Mouse (Mus musculus) embryonic facial prominence, embryonic 11.5 days (tissue): ENCODE data around the gene Casz1. TPM values are rescaled to one million over a fixed set of nuclear protein-coding genes. Genes with fewer than 3 reads are reported as not detected.

Experiments used
- ATAC-seq: fragments of 200-750 bp; cut with Nextera tagmentation; replicated peaks from 2 replicates; pipeline ENCODE4 v1.8.0; 2017; ENCODE audit warnings: low read depth; ENCODE audit not compliant: insufficient number of reproducible peaks, low FRiP score, low TSS enrichment
- DNase-seq: peaks from one replicate; pipeline ENCODE4 v3.0.0-alpha.2; 2015; ENCODE audit warnings: low spot score
- H3K27ac ChIP-seq: fragments of 300-500 bp; sonication (generic); replicated peaks from 2 replicates; pipeline ENCODE4 v1.5.1; 2014; ENCODE audit warnings: mild to moderate bottlenecking, low read depth, low read length, control low read depth
- H3K27me3 ChIP-seq: fragments of 300-500 bp; sonication (generic); 2 replicates; pipeline ENCODE4 v1.6.1; 2014; ENCODE audit warnings: mild to moderate bottlenecking, low read length, moderate library complexity, mixed read lengths; ENCODE audit not compliant: control insufficient read depth, insufficient read depth
- H3K36me3 ChIP-seq: fragments of 300-500 bp; sonication (generic); replicated peaks from 2 replicates; pipeline ENCODE4 v1.6.1; 2014; ENCODE audit warnings: low read depth, mild to moderate bottlenecking, low read length, moderate library complexity, mixed read lengths; ENCODE audit not compliant: control insufficient read depth, insufficient read depth
- H3K4me1 ChIP-seq: fragments of 300-500 bp; sonication (generic); 2 replicates; pipeline ENCODE4 v1.6.1; 2014; ENCODE audit warnings: low read length, mixed read lengths; ENCODE audit not compliant: control insufficient read depth, insufficient read depth
- H3K4me2 ChIP-seq: fragments of 300-500 bp; sonication (generic); 2 replicates; pipeline ENCODE4 v1.6.1; 2014; ENCODE audit warnings: low read depth, mild to moderate bottlenecking, control low read depth, low read length, moderate library complexity
- H3K4me3 ChIP-seq: fragments of 300-500 bp; sonication (generic); 2 replicates; pipeline ENCODE4 v1.5.1; 2014; ENCODE audit warnings: low read depth, low read length, control low read depth
- H3K9ac ChIP-seq: fragments of 300-500 bp; sonication (generic); replicated peaks from 2 replicates; pipeline ENCODE4 v1.6.1; 2014; ENCODE audit warnings: mild to moderate bottlenecking, control low read depth, low read length
- H3K9me3 ChIP-seq: fragments of 300-500 bp; sonication (generic); replicated peaks from 2 replicates; pipeline ENCODE4 v1.6.1; 2016; ENCODE audit warnings: mild to moderate bottlenecking, low read length, inconsistent platforms, mixed read lengths; ENCODE audit not compliant: control insufficient read depth
- WGBS: fragments of 180-500 bp; shearing (Covaris S2); extraction: QIAGEN DNeasy Blood & Tissue Kit; methylation state at CpG from one replicate; pipeline ENCODE4 v1.1.7; 2014; 5-methylcytosine and 5-hydroxymethylcytosine counted together
- polyA plus RNA-seq: library from polyadenylated mRNA; unstranded; fragments of >200 nt; fragmentation: Nextera tagmentation; extraction: Ambion mirVana; gene quantifications from 2 replicates; pipeline ENCODE4 v1.2.1, GENCODE M21; 2014

Casz1 gene
- polyA plus RNA-seq, 1 experiment from 2014 or later = 1.1 TPM

DNA sequence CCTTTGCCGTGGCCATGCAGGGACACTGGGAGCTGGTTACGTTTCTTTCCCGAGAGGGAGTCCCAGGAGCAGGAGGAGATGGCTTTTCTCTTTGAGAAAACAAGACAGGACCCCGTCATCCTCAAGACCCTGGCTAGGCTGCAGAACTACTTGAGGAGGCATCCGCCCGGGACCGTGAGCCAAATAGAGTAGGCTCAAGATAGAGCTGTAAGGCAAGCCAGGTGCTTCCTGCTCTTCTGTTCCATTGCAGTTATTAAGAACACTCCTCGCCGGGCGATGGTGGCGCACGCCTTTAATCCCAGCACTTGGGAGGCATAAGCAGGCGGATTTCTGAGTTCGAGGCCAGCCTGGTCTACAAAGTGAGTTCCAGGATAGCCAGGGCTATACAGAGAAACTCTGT, 80.4 kb downstream of the Casz1 start:
- Histone ChIP-seq H3K4me3 (no peak overlapping the region), H3K4me1 (peaks cover 2% of the 10 kb centered on the region; the same call in 1 of the 2 replicates), H3K27ac (no peak overlapping the region), H3K4me2 (no peak overlapping the region), H3K27me3 (peaks cover 40% of the 10 kb centered on the region), H3K9ac (no peak overlapping the region), H3K36me3 (no peaks in the 10 kb centered on the region), H3K9me3 (no peaks in the 10 kb centered on the region)
- WGBS = 83% methylated on average over 14 of the region's 14 CpGs
- no peak for ATAC-seq
- DNase-seq = no peak

DNA sequence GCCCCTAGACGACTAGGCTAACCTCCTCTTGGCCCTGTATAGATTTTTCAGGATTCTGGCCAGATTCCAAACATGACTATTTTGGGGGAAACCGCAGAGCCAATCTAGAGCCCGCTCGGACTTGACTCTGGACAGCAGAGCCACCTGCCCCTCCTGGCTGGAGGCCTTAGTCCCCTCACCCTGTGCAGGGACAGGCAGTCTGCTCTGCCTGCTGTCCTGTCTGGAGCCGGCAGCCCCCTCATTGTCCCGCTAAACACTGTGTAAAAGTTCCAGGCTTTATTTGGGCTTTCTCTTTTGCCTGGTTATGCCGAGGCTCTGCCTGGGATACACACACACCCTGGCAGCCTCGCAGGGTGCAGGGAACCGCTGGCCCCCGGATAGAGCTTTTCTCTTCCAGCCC, 81.2 kb downstream of the Casz1 start:
- Histone ChIP-seq H3K36me3 (no peaks in the 10 kb centered on the region), H3K9me3 (no peaks in the 10 kb centered on the region), H3K4me2 (no peak overlapping the region), H3K4me3 (no peak overlapping the region), H3K27ac (no peak overlapping the region), H3K9ac (no peak overlapping the region), H3K27me3 (peaks cover 46% of the 10 kb centered on the region), H3K4me1 (peaks cover 2% of the 10 kb centered on the region; the same call in 1 of the 2 replicates)
- no peak for DNase-seq
- ATAC-seq = no peak; the same call in 1 of the 2 replicates
- WGBS = 38% methylated on average over 10 of the region's 10 CpGs

DNA sequence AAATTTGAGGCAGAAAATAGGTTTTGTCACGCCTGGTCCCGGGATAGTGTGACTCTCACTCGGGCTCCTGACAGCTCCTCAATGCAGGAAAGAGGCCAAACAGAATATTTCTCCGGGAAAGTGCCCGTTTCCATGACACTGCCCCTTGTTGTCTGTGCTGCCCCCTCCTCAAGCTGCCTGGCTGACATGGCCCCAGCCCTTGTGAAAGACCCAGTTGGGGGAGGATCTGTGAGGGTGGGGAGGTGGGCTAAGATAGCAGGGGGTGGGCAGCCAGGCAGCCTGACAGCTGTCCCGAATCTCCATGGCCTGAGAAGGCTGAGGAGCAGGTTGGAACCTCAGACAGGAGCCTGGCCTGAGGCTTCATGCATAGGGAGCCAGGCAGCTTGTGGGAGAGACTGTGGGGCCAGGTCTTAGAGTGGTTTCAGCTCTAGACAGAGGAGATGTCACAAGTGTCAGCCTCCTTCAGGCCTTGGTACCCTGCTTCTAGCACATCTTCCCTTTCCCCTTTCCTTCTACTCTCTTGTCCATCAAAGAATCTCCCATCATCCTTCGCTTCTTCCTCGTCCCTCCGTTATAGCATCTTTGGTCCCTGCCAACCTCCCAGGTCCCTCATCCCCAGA, 81.8 kb downstream of the Casz1 start:
- H3K4me3 ChIP-seq = no peak overlapping the region
- DNase-seq = no peak
- no peak overlapping the region for H3K9ac ChIP-seq
- H3K27me3 ChIP-seq = peaks cover 41% of the 10 kb centered on the region
- 0 out of 2 replicates have a peak, but pooled peaks have one; percentile 30 for ATAC-seq
- H3K4me2 ChIP-seq = no peak overlapping the region
- H3K36me3 ChIP-seq = no peaks in the 10 kb centered on the region
- WGBS = 39% methylated on average over 9 of the region's 9 CpGs
- no peak overlapping the region for H3K27ac ChIP-seq
- H3K9me3 ChIP-seq = no peaks in the 10 kb centered on the region
- peaks cover 8% of the 10 kb centered on the region for H3K4me1 ChIP-seq

DNA sequence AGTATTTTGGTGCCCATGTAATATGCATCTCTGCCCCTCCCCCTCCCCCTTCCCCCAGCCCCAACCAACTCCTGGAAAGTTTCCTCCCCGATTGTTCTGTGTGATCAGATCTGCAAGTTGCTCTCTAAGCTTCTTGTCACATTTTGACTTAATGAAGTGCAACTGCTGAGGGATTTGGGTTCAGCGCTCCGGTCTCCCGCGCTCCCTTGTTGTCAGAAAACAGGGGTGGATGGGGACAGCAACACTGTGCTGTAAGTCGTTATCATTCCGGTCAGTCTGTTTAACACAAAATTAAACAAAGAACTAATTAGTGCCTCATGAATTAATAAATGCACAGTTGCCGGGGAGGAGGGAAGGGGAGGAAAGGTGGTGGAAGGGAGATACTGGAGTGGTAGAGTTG, 84.0 kb downstream of the Casz1 start:
- Histone ChIP-seq H3K36me3 (no peaks in the 10 kb centered on the region), H3K4me1 (peaks cover 12% of the 10 kb centered on the region), H3K4me2 (no peak overlapping the region), H3K27me3 (peaks cover 42% of the 10 kb centered on the region), H3K27ac (no peak overlapping the region), H3K9me3 (no peaks in the 10 kb centered on the region), H3K4me3 (no peak overlapping the region), H3K9ac (no peak overlapping the region)
- no peak for ATAC-seq
- DNase-seq = no peak
- 45% methylated on average over 8 of the region's 8 CpGs for WGBS

DNA sequence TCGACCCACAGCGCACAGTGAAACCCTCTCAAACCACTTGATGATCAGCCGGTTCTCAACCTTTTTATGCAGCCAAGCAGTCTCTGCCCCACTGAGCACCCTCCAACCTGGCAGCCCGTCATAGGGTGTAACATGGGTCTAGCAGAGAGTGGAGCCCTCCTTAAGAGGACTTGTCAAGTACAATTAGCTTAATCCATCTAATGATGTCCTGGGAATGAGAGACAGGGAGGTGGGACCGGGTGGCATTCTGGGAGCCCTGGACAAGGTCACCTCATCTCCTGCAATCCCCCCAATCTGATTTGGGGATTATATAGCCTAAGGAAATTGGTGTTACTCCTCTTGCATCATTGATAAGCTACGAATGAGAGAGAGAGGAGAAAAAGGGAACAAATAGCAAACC, 84.8 kb downstream of the Casz1 start:
- Histone ChIP-seq H3K9ac (no peak overlapping the region), H3K9me3 (no peaks in the 10 kb centered on the region), H3K4me3 (no peak overlapping the region), H3K4me1 (peaks cover 12% of the 10 kb centered on the region), H3K36me3 (no peaks in the 10 kb centered on the region), H3K27ac (no peak overlapping the region), H3K4me2 (no peak overlapping the region), H3K27me3 (peaks cover 41% of the 10 kb centered on the region)
- no peak for ATAC-seq
- 76% methylated on average over 6 of the region's 6 CpGs for WGBS
- DNase-seq = no peak

DNA sequence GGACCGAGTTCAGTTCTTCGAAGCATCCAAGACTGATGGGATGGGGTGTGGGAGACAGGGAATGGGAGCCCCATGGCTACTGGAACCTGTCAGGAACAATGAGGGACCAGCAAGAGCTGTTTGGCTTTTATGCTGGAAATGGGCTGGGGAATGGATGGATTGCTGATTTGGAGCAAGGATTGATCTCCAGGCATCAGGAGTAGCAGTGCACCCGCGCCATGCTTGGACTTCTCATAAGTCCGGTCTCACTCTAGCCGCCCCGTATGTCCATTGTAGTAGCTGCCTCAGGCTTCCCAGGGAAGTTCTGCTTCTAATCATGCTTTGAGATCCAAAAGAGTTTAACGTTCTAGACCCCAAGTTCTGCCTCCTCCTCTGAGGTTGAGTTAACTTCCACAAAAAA, 86.2 kb downstream of the Casz1 start:
- Histone ChIP-seq H3K4me3 (peak overlapping the region; percentile 34; the same call in 1 of the 2 replicates), H3K27me3 (peaks cover 45% of the 10 kb centered on the region), H3K27ac (no peak overlapping the region), H3K4me2 (peak overlapping the region; percentile 78), H3K36me3 (no peaks in the 10 kb centered on the region), H3K9me3 (no peaks in the 10 kb centered on the region), H3K9ac (peak overlapping the region; percentile 57), H3K4me1 (peaks cover 12% of the 10 kb centered on the region)
- 46% methylated on average over 8 of the region's 8 CpGs for WGBS
- DNase-seq (no peak), ATAC-seq (no peak)

DNA sequence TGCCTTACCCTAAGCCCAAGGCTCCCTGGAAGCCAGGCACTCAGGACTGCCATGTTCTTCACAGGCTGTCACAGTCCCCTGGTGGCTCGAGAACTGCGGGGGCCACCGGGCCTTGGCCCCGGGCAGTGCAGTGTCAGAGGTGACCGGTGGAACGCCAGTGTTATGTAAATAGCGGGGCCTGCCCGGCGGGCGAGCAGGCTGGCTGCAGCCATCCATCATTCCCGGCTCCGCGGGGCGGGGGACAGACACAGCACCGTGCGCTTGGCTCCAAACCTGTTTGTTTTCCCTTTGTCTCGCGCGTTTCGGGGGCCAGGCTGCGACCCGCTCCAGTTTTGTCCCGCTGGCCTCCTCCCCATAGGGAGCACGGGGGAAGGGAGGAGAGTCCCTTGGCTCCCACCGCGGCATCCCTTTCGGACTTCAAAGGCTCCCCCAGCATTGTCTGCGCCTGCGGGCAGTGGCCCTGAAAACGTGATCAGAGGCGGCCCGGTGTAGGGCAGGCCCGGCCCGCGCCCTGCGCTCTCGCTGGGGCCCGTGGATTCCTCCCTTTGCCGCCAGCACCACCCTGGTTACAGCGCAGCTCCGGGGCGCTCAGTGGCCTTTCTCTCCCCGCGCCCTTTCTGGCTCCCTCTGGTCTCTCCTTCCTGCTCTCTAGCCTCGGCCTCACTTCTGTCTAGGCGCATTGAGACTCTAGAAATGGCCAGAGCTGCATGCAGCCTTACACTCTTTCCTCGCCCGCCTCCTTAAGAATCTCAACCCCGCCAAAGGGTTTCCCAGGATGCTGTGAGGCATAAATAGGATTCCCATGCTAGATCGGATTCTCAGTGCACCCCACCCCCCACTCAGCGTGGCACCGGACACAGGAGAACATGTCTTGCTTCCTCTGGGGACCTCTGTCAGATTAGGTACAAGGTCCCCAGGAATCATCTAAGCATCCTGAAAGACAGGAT, 86.9 kb downstream of the Casz1 start:
- Histone ChIP-seq H3K9ac (peak overlapping the region; percentile 57), H3K36me3 (no peaks in the 10 kb centered on the region), H3K27me3 (peaks cover 45% of the 10 kb centered on the region), H3K9me3 (no peaks in the 10 kb centered on the region), H3K4me3 (peak overlapping the region; percentile 34), H3K4me2 (peak overlapping the region; percentile 78), H3K4me1 (peaks cover 12% of the 10 kb centered on the region), H3K27ac (peak overlapping the region; percentile 38)
- WGBS = 3% methylated on average over 52 of the region's 52 CpGs
- ATAC-seq = peak; percentile 63
- peak; percentile 62 for DNase-seq

DNA sequence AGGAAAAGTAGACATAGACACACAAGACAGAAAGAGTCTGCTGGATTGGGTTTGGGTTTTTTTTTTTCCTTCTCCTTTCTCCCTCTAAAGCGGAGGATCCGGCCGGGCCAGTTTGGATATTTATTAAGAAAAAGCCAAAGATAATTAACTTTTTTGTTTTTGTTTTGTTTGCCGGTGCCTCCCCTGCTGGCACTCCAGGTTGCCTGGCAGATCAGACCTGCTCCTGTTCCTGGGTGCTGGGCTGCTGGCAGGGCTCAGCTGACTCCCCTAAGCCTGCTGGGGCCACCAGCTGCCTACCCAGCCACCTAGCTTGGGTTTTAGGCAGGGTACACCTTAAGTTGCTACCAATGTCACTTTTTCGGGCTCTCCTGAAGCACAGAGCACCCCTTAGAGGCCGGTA, 91.9 kb downstream of the Casz1 start:
- Histone ChIP-seq H3K27me3 (peaks cover 42% of the 10 kb centered on the region), H3K4me2 (no peak overlapping the region), H3K9me3 (no peaks in the 10 kb centered on the region), H3K4me3 (no peak overlapping the region), H3K4me1 (peaks cover 3% of the 10 kb centered on the region), H3K27ac (no peak overlapping the region), H3K9ac (no peak overlapping the region), H3K36me3 (no peaks in the 10 kb centered on the region)
- 57% methylated on average over 6 of the region's 6 CpGs for WGBS
- no peak for DNase-seq
- no peak for ATAC-seq
